Mouse (Mus musculus): ENCODE data around the gene Fam185a.
A peak's percentile ranks its signal among the peaks of the same experiment; 100 is the strongest.

Fam185a gene

DNA sequence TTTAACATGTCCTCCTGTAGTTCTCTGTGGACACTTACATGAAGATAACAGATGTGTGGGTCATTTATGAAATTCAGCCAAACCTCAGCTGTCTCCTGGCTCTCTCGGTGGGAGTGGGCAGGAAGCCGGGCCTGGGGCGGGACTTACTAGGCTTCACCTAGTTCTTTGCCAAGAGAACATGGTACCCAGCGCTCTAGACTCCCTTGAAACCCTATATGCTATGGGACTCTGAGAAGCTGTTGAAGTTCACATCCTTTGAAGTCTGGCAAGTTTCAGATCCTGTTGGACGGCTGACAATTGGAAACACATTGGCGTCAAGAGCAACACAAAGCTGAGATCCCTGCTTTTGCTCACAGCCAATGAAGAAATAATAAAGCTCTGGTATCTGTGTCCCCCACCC is 71.6 kb downstream of the Fam185a start:
- peak; percentile 76 to 87 for DNase-seq

DNA sequence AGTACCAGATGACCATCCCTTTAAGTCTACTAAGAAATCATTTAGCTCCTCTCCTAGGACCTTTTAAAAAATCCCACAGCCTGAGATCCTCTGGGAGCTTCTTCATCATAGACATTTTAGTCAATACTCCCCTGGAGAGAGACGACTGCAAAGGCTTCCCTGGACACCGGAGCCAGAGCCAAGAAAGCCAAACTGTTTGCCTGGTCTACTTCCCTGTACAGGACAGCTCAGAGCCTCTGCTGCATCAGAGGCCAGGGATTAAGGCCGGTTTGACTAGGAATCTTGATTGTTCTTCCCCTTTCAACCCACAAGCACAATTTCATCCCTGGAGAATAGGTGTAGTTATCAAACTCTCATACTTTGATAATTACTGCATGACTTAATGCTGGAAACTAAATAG is 72.1 kb downstream of the Fam185a start:
- DNase-seq = peak in 1 of 2 experiments; percentile 24

DNA sequence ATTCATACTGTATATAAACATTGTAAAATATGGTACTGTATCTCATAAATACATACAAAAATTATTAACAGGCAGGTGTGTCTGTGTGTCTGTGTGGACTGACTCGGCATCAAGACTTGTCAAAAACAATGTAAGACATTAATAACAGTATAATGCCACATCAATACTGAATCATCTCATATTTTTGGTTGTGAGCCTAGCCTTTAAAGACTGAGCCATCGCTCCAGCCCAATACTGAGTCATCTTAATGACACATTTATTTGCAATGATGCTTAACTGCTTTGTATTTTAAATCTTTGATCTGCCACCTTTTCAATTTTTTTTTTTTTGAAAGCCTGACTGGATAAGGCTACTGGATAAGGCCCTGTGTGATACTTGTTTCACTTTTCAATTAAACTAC is 73.7 kb downstream of the Fam185a start:
- no peak for DNase-seq

DNA sequence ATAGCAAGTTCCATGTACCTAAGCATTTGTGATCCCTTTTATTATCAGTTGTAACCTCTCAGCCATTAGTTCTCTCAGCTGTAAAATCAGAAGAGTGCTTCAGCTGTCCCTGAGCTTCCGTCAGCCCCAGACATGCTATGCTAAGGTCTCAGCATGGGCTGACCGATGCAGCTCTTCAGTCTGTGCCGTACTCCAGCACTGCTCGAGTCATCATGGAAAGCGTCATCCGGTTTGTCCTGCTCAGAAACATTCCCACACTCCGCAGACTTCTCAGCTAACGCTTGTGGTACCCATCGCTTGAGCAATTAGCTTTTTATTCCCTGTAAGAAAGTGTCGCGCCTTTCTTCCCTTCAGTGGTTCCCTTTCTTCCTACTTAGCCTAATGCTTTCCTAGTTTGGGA is 74.2 kb downstream of the Fam185a start:
- DNase-seq = no peak

DNA sequence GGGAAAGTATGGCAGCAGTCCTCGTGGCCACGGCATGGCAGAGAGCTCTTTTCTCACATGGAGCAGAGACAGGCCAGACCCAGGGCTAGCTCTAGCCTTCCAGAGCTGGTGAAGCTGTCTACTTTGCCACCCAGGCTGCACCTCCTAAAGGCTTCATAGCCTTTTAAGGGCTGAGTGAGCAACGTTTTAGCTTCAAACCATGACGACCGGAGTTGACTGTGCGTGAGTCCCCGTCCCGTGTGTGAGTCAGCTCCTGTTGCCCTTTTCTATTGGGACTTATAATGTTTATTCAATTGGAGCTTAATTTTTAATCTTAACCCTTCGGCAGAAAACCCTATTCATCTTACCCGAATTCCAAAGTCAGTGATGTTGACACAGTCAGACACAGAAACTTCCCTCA is 75.4 kb downstream of the Fam185a start:
- DNase-seq = no peak

DNA sequence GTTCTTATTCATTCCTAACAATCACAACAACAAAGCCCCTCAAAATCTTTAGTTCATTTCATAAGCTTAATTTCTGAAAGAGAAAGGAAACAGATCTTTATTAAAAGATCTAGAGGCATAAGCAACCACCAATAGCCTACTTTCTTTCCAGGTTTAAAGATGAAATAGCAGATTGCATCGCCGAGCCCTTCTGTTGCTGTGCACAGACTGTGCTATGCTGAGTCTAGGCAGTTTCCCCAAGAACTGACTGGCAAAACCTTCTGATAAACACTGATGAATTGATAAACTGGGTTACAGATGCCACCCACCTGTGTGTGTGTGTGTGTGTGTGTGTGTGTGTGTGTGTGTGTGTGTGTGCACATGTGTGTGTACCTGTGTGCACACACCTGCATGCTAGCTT is 76.2 kb downstream of the Fam185a start:
- DNase-seq = no peak

DNA sequence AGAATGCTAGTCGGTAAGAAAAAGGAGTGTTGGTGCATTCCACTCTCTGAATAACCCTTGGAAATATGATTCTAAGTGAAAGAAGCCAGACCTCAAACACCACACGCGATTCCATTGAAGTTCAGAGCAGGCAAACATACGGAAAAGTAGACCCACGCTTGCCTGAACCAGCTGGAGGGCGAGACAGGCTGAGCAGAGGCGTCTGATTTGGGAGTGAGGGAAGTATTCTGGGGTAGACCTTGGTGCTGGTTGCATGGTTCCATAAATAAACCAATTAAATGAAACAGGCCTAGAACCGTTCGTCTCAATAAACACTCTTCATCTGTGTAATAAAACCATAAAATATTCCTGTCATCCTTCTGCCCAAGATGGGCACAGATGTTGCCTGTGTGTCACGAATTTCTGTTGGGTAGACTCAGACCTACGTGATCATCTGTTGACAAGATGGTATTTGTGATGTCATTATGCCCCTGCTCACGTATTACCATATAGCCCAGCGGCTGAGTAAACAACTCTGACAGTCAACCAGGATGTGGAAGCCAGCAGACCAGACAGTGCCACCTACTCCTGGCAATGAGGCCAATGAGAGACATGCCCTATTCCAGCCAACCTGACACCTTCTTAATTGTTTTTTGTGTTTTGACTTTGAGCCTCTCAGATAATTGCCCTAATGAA is 78.3 kb downstream of the Fam185a start:
- DNase-seq = no peak

DNA sequence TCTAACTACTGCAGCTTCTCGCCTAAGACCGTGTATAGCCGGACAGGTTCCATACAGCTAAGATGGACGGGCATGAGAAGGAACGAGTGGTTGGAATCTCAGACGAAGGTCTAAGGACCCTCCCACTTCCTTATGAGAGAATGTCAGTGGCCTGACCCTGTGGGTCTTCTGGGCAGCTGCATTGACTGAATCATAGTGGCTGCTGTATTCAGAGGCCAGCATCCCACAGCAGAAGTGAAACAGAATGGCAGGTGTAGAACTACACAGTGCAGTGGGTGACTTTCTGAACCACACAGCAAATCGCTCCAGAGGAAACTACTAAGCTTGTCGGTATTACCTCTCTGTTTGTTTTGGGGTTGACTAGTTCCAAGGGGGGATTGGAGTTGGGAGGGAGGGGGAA is 80.4 kb downstream of the Fam185a start:
- no peak for DNase-seq

DNA sequence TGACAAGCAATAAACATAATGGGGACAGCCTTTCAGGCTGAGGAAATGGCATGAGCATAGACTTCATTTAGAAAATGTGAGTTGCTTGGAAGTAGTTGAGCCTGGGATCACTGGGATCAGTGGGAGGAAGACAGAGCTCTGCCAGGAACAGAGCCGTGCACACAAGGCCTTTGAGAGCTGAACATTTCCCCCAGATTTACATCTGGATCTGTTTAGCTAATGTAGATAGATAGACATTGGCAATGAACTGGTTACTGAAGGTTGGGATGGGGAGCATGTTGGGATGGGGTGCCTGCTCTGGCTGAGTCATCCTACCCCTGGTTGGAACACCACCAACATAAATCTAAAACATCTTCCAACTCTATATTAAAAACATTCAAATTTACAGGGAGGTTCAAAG is 82.1 kb downstream of the Fam185a start:
- no peak for DNase-seq

DNA sequence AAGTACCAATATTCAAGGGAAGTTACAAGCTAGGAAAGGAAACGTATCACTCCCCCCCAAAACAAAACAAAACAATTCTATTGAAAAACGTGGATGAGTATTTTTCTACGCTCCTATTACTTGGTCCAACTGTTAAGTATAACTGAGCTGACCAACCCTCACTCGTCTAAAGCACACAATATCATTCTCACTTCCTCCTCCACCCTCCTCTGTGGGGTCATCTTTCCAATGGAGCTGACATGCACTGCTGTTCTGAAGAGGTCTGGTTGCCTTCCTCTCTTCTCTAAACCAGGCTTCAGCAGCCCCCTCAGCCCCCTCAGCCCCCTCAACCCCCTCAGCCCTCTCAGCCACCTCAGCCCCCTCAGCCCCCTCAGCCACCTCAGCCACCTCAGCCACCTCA is 85.0 kb downstream of the Fam185a start:
- DNase-seq = no peak

DNA sequence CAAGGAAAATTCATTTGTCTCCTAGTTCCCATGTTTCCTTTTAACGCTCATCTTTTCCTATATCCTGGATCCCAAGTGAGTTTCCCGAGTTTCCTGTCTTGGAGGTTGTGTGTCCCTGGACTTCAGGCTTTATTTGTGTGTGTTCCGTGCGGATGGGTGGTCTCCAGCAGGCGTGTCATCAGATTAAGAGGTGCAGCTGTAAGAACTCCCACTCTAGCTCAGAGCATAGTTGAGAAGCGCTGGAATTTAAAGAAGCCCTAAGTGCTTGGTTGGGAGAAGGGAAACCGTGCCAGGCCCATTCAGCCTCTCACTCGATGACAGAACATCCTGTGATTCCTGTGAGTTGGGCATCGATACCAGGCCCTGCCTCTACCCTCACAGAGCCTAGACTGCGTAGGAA is 88.6 kb downstream of the Fam185a start:
- DNase-seq = no peak

DNA sequence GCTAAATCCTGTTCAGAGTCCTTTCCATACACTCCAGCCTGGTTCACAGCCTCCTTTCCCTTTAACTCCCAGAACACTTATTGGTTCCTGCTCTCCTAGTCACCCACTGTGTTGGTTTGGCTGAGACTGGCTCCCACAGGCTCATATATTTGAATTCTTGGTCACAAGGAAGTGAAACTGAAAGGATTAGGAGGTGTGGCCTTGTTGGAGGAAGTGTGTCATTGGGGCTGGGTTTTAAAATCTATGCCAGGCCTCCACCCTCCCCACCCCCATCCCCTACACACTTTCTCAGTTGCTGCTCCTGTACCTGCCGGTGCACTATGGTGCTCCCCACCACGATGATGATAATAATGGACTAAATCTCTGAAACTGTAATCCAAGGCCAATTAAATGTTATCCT is 92.8 kb downstream of the Fam185a start:
- no peak for DNase-seq

DNA sequence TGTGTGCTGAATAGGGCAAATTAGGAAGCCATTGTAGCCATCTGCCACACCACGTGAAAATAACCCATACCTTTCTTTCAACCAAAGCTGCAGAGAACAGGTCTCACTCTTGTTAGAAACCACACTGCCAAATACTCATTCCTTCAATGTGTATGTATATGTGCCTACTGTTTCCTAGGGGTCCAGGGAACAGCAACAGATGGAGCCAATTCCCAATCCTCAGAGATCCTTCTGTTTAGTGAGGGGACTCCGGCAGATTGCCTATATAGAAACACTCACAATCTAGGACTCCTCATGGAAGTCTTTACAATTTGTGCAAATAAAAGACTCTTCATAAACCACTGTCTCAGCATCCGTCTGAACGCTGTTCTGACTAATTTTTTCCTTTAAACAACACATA is 93.4 kb downstream of the Fam185a start:
- DNase-seq = no peak

DNA sequence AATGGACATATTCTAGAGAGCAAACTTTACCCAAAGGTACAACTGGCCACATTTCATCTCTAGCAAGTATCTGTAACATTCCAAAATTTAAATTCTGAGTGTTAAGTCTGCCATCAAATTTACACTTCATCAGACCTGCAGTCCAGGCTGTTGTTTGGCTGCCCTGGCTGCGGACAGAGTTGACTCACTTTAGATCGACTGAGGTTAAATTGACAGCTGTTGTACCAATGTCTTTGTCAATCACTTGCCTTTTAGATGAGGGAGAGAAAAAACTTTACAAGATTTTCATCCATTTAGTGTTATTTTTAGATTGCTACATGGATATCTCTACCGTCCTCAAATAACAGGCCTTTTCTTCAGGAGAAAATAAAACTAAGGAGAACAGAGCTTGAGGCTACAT is 94.4 kb downstream of the Fam185a start:
- no peak for DNase-seq

DNA sequence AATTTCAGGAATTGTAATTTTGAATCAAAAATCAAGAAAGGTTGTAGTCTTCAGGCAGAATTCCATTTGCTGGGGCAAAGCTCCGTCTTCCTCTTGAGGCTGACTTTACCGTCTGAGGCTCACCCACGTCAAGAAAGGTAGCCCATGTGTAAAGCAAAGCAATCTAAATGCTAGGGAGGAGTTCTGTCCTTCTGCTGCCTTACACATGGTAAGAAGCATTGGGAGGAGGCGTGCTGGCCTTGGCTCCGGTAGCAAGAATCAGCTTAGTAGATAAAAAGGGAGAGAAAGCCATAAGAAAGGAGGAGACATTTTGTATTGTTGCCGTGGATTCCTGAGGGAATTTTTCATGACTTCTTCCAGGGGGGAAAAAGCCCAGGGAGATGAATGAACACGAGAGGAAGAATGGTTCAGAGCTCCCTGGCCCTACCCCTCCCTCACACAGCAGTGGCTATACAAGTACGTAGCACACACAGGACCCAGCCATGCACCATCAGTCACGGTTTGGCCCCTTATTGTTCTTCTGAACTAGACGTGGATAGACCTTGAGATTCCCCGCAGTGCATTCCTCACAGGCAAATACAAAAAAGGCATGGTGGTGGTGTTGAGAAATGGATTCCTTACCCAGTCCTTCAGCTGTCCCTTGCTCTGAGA is 102.2 kb downstream of the Fam185a start:
- DNase-seq = no peak

DNA sequence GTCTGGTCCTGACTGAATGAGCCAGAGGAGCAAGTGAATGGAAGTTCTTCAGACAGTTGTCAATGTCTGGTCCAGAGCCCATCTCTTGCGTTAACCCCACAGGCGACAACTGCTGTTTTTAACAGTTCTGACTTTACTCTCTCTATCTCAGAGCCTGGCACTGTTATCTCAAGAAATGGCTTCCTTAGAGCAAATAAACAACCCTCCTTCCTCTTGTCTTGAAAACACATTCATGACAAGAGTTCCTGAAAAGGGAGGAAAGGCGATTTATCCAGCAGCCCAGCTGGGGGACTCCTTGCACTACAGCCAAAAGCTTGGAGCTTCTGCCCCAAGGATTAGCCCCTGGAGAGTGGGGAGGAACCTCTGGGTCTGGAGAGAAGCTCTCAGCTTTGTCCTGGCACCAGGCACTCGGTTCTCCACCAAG is 102.7 kb downstream of the Fam185a start:
- DNase-seq = no peak

DNA sequence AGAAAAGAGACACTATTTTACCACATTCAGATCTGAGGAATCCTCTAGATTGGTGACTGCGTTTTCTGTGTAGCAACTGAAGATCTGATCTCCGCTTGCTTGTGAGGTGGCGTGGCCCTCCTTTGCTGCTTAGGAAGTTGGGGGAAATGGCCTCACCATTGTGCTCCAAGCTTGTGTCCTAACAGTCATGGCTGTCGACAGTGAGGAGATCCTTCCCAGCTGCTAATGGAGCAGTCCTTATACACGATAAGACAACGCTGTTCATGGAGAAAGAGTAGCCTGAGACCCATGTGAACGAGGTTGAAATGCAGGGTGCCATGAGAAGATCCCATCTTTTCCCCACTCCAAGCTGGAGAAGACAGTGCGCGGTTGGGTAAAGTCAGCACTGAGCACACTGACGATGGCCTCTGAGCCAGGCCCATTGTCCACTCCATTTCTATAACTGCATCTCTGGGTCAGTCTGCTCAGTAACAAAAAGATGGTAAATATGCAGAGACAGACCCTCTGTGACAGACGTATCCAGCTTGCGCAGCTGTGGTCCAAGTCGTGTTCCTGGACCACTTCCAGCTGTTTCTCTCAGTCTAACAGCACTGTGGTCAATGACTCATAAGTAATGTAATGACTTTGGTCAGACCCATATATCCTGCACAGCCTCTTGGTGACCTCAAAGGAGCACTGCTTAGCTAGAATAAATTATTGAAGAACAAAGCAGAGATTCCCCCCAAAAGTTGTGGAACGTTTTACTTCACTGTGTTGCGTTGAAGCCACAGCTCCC is 103.5 kb downstream of the Fam185a start:
- peak; percentile 33 to 34 for DNase-seq

DNA sequence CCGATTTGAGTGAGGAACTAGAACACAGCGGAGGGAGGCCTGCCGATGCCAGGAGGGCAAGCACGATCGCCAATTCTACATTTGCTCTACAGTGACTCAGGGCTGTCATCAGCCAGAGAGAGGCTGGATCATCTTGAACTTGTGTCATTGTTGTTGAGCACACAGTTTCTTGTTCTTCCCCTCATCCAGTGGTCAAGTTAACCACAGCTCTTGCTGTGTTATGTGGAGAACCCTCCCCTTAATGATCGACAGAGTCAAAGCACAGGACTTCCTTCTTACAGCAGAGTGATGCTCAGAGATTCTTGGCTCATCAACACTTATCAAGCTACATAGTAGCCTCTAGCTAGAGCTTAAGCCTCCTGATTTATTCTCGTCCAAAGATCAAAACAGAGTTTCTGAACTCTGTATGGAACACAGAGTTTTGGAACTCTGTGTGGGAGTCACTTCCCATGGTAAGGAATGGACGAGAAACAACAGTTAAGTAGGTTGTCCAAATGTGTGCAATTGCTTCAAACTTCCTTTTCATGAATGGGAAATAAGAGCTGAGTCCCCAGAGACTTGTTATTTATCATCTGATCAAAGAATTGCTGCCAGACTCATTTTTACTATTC is 104.5 kb downstream of the Fam185a start:
- no peak for DNase-seq
